Mouse (Mus musculus) layer of hippocampus, adult 9-11 months (tissue): Measurements from ENCODE around the gene Aig1.

Source experiments
- DNase-seq: peaks from one replicate; pipeline ENCODE4 v3.0.0; 2022

The Aig1 gene

GRCm38 (mm10) chr10:13693276-13693675, 175.5 kb downstream of the Aig1 start:
- DNase-seq: no peak

GRCm38 (mm10) chr10:13690773-13691172, 178.0 kb downstream of the Aig1 start:
- DNase-seq: no peak

- DNase-seq: no peak
Observed at GRCm38 (mm10) chr10:13689841-13690590, 178.8 kb downstream of the Aig1 start.

GRCm38 (mm10) chr10:13688386-13689120, 180.2 kb downstream of the Aig1 start:
- DNase-seq: no peak

- DNase-seq: no peak
Observed at GRCm38 (mm10) chr10:13687182-13687810, 181.5 kb downstream of the Aig1 start.

GRCm38 (mm10) chr10:13686127-13686526, 182.7 kb downstream of the Aig1 start:
- peak; percentile 70 for DNase-seq

GRCm38 (mm10) chr10:13685366-13685765, 183.4 kb downstream of the Aig1 start:
- DNase-seq: no peak

- no peak for DNase-seq
Observed at GRCm38 (mm10) chr10:13684452-13684851, 184.3 kb downstream of the Aig1 start.

GRCm38 (mm10) chr10:13682565-13682964, 186.2 kb downstream of the Aig1 start:
- DNase-seq: peak; percentile 34

- DNase-seq: no peak
Observed at GRCm38 (mm10) chr10:13677440-13677839, 191.3 kb downstream of the Aig1 start.

GRCm38 (mm10) chr10:13675033-13675379, 193.8 kb downstream of the Aig1 start:
- no peak for DNase-seq

- DNase-seq: no peak
Observed at GRCm38 (mm10) chr10:13674304-13675032, 194.3 kb downstream of the Aig1 start.

GRCm38 (mm10) chr10:13667166-13667696, 201.5 kb downstream of the Aig1 start:
- no peak for DNase-seq

- no peak for DNase-seq
Observed at GRCm38 (mm10) chr10:13663476-13663875, 205.3 kb downstream of the Aig1 start.

GRCm38 (mm10) chr10:13659778-13660177, 209.0 kb downstream of the Aig1 start:
- no peak for DNase-seq

- DNase-seq: no peak
Observed at GRCm38 (mm10) chr10:13653739-13654462, 214.9 kb downstream of the Aig1 start.

GRCm38 (mm10) chr10:13653326-13653725, 215.5 kb downstream of the Aig1 start:
- no peak for DNase-seq

- no peak for DNase-seq
Observed at GRCm38 (mm10) chr10:13652061-13652460, 216.7 kb downstream of the Aig1 start.

- peak; percentile 12 for DNase-seq
Observed at GRCm38 (mm10) chr10:13641750-13642149, 227.0 kb downstream of the Aig1 start.

- DNase-seq: no peak
Observed at GRCm38 (mm10) chr10:13631796-13632195, 237.0 kb downstream of the Aig1 start.

GRCm38 (mm10) chr10:13623735-13624134, 245.0 kb downstream of the Aig1 start:
- no peak for DNase-seq

GRCm38 (mm10) chr10:13600926-13601325, 267.9 kb downstream of the Aig1 start:
- DNase-seq: peak; percentile 52
